Mouse (Mus musculus) urinary bladder, postnatal 4 days (tissue): ENCODE measurements around the gene Fbxw5.
"Not testable (repeated sequence)": the region's sequence is repeated elsewhere in the genome, so short reads cannot be mapped to it uniquely, and the experiment has no call there.

Source experiments
- DNase-seq, 2 experiments: peaks; one replicate each; pipeline ENCODE4 v3.0.0; 2021 to 2022; ENCODE audit warnings: low spot score in 2 of 2

Gene Fbxw5

DNA sequence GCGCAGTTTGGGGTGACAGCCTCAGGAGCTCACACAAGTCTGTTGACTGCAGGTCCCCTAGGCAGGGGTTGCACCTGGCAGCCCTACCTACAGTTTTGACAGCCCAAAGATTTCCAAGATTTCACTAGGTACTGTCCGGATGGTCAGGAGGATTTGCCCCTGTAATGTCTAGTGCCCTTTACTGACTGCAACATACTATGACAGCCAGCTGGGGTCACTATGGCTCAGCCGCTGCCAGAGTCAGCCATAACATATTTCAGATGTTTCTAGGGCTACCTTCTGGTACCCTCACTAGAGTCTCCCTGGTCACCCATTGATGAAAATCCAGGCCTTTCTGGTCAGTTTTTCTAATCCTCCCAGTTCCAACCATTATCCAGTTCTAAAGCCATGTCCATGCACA, 9.4 kb downstream of the Fbxw5 start:
- DNase-seq: no peak

GRCm38 (mm10) chr2:25526510-25527302, 26.2 kb downstream of the Fbxw5 start:
- no peak for DNase-seq

DNA sequence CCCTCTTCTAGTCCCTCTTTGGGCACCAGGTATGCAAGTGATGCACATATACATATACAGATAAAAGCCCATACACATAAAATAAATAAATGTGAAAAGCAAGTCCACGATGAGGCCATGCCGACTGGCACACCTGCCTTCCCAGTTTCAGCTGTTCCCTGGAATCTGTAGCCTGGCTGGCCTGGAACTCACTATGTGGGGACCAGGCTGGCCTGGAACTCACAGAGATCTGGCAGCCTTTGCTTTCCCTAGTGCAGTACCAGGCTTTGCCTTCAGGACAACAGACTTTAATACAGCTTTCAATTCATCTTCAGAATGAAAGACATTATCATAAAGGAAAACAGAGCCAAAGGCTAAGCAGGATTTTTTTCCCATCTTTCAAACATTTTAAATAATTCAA, 33.2 kb downstream of the Fbxw5 start:
- no peak for DNase-seq

DNA sequence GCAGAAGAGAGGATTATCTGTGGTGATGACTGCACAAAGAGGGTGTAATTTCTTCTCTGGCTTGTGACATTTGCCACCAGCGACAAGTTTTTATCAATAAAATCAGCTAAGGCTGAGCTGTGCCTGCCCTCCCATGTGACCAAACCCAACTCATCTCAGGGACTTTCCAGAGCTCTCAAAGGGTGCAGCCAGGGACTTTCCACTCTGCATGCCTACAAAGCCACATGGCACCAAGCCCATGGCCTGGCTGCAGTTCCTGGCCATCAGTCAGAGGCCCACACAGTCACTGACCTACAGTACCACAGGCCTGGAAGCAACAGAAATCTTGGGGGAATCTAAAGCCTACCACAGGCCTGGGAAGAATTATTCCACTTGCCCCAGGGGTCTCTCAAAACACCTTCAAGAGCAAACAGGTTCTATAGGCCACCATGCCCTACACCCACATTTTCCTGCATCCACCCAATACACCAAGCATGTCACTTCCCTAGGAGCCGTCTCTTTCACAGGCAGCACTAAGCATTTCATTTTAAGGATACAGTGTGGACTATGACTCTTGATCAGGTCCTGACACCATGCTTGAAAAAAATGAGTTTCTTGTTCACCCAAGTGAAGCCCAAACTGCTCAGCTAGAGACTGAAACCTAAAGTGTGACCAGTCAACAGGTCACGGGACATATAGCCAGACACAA, 33.8 kb downstream of the Fbxw5 start:
- DNase-seq: no peak

- no peak for DNase-seq
Observed at GRCm38 (mm10) chr2:25534866-25535182, 34.3 kb downstream of the Fbxw5 start.

DNA sequence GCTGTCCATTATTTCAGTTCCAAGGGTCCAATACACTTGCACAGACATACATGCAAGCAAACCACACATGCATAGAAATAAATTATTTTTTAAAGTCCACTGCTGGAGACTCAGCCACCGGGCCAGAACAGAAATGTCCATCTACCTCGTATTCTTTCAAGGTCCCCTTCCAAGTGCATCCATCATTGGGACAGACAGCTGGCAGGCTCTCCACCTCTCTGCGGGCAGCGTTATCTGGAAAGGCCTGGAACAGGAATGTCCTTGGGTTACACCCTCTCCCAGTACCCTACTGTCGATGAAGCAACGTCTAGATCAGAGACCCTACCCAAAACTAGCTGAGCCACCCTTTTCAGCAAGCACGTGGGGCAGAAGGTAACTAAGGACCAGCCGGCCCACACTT, 36.0 kb downstream of the Fbxw5 start:
- no peak for DNase-seq

GRCm38 (mm10) chr2:25540541-25540948, 40.0 kb downstream of the Fbxw5 start:
- no peak for DNase-seq

- DNase-seq: no peak
Observed at GRCm38 (mm10) chr2:25541644-25542367, 41.3 kb downstream of the Fbxw5 start.

- DNase-seq: no peak
Observed at GRCm38 (mm10) chr2:25545996-25546810, 45.7 kb downstream of the Fbxw5 start.

DNA sequence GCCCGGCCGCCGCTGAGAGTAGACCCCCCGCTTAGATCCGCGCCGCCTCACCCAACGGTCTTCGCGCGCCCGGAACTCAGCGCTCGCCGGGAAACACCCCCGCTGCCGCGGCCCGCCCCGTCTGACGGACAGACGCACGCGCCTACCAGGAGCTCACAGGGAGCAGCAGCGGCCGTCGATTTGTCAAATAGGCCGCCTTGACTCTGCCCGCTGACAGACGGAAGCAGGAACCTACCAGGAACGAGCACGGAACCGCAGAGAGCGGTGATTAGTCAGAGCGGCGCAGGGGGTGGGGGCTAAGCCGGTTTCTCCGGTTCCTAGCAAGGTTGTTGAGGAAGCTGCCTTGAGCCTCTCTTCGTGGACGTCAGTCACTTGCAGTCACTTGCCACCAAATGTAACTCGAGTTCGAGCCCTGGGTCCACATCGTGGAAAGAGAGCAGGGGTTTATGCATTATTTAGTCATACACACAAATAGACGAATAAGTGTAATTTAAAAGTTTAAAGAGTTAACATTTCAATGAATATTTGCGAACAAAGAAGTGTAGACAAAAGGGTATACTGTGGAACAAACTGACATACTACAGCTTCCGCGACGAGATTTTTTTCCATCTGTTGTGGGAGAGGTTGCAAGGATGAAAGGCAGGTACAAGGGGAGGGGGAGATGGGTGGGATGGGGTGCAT, 46.4 kb downstream of the Fbxw5 start, which contains the start of gene Traf2:
Gene Traf2 (minus strand): TSS at position 130 of the 681 bp plus-strand sequence.
- DNase-seq: peak; percentile 98 to 99

DNA sequence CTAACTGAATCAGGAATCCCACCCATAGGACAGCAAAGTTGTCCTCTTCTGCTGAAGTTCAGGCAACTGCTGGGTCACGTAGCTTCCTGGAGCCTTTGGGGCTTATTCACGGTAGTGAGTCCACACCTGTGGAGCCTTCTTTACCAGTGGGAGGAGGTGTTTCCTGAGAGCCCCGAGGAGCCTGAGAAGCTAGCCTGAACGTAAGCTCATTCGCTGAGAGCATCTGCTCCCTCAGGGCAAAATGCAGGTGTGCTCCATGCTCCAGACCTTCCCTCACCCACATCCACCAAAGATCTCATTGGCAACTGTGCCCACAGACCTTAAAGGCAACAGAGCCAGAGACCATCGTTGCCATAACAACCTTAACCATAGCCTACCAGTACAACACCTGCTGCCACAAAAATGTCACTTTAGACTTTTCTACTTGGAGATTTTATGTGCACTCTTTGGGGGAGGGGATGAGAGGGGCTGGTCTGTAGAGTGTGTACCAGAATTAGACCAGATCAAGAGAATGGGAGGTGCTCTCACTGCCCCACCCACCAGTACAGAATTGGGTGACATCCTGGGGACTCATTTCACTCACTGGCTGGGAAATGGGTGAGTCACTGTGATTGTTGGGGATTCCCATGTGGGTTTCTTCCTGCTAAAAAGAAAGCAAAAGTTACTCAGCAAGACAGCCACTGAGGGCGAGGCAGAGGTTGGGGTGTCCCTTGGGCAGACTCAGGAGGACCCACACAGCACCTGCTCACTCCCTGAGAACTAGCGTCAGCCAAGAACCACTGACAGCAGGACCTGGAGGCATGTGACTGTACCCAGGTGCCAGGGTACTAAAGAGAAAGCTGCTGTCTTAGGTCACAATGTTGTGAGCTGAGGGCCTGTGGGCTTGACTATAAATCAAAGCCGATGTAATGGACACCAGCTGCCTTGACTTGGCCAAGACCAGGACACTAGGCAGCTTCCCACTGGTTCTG, 48.8 kb downstream of the Fbxw5 start:
- DNase-seq: no peak

DNA sequence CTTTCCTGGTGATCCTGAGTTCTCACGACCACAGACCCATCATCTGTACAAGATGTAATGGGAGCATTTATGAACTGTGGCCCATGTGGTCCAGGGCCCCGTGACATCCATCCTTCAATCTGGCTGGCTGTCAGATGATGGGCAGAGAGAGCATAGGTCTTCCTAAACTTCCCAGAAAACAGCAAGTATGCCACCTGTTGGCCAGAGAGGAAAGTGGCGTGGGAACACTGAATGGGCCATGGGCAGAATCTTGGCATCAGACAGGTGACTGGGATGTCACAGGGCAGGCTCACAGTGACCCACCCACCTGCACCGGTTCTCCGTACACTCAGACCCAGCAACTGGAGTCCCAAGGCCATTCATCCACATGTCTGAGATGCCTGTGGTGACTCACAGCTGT, 50.6 kb downstream of the Fbxw5 start:
- no peak for DNase-seq

GRCm38 (mm10) chr2:25553171-25553786, 52.7 kb downstream of the Fbxw5 start:
- DNase-seq: not testable (repeated sequence)
